ENCODE assay signal across 19 mouse cellular contexts in the genomic region with DNA sequence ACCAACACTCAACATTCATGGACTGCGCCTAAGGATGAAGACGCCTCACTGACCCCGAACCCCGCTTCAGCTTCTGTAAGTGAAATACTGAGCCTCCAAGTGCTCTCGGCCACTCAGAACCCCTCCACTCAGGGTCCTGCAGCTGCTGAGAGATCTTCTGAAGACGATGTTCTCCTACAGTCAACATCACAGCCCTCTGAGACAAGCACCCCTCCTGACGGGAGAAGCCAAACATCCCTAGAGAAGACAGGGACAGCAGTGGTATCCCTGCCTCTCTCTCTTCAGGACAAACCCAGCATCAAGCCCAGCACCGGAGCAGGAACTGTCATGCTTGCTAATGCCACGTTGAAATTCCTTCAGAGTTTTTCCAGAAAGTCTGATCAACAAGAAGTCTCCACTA. TPM values are rescaled to one million over a fixed set of nuclear protein-coding genes. Genes with fewer than 3 reads are reported as not detected.
A peak's percentile ranks its signal among the peaks of the same experiment; 100 is the strongest.
DNase-seq lines count a peak whose midpoint lies in the region; ATAC-seq lines count a peak whose summit lies in the region.
"Had no signal": no experiment of that assay in that cellular context is flagged by ENCODE, and none has a peak within 500 bp of the region (broad histone marks: within the 10 kb centered on the region; RNA-seq: fewer than 3 reads in every experiment).

No protein-coding gene starts in this region.

- no peak for ATAC-seq in forebrain, embryonic 15.5 days (replicated peaks)
- no peak for ATAC-seq in lung, embryonic 15.5 days (ENCODE audit: borderline replicate concordance, extremely low read depth, low FRiP score, low TSS enrichment)
- peak; percentile 4 to 23; a peak in 2 of 4 replicates for ATAC-seq in hematopoietic stem cell, adult 5-6 weeks (replicated peaks in 1 of 2; ENCODE audit: insufficient read depth in 1 of 2, low FRiP score in 2 of 2, low TSS enrichment in 1 of 2, low read depth in 1 of 2, poor library complexity in 2 of 2, severe bottlenecking in 2 of 2)
- 0 out of 2 replicates have a peak, but pooled peaks have one; percentile 34 for ATAC-seq in megakaryocyte-erythroid progenitor cell, adult 5-6 weeks (replicated peaks; ENCODE audit: low FRiP score, low TSS enrichment, poor library complexity, severe bottlenecking)
- ATAC-seq: intestine, embryonic 16.5 days had no signal

- H3K4me1 ChIP-seq in forebrain, embryonic 10.5 days: no peaks in the 10 kb centered on the region
- no peaks in the 10 kb centered on the region for H3K4me1 ChIP-seq in forebrain, embryonic 15.5 days
- no peaks in the 10 kb centered on the region for H3K4me1 ChIP-seq in lung, embryonic 15.5 days
- H3K4me1 ChIP-seq: heart, embryonic 12.5 days; hindbrain, embryonic 15.5 days had no signal

- H3K9me3 ChIP-seq in forebrain, embryonic 10.5 days: no peaks in the 10 kb centered on the region
- H3K9me3 ChIP-seq in forebrain, embryonic 15.5 days: no peaks in the 10 kb centered on the region
- no peaks in the 10 kb centered on the region for H3K9me3 ChIP-seq in lung, embryonic 15.5 days
- H3K9me3 ChIP-seq: heart, embryonic 12.5 days; hindbrain, embryonic 15.5 days had no signal

- DNase-seq in forebrain, embryonic 10.5 days (ENCODE audit: extremely low spot score, low spot score): no peak
- no peak for DNase-seq in lung, postnatal 36 days
- no peak for DNase-seq in layer of hippocampus, adult 18-20 months (ENCODE audit: low spot score in 2 of 2)
- DNase-seq in layer of hippocampus, postnatal 10 days (ENCODE audit: low spot score in 2 of 2): no peak
- DNase-seq: adrenal gland, adult 2 months; cerebellum, adult 9-10 months; gastrocnemius, adult 2 months; heart, postnatal 36 days; right cerebral cortex, postnatal 25 days had no signal

- H3K36me3 ChIP-seq in forebrain, embryonic 10.5 days (replicated peaks): no peaks in the 10 kb centered on the region
- no peaks in the 10 kb centered on the region for H3K36me3 ChIP-seq in forebrain, embryonic 15.5 days
- H3K36me3 ChIP-seq in lung, embryonic 15.5 days: no peaks in the 10 kb centered on the region
- H3K36me3 ChIP-seq: heart, embryonic 12.5 days; hindbrain, embryonic 15.5 days had no signal

- H3K4me3 ChIP-seq in forebrain, embryonic 10.5 days: peak overlapping the region; percentile 12
- H3K4me3 ChIP-seq in forebrain, embryonic 15.5 days: no peak overlapping the region
- peak overlapping the region; percentile 22 for H3K4me3 ChIP-seq in lung, embryonic 15.5 days
- H3K4me3 ChIP-seq: gastrocnemius, adult 2 months; heart, embryonic 12.5 days; hindbrain, embryonic 15.5 days; layer of hippocampus, adult 2 months had no signal

- no peak overlapping the region for H3K4me2 ChIP-seq in forebrain, embryonic 15.5 days (replicated peaks)
- H3K4me2 ChIP-seq in lung, embryonic 15.5 days: peak overlapping the region; percentile 28
- H3K4me2 ChIP-seq: heart, embryonic 12.5 days; hindbrain, embryonic 15.5 days had no signal

- H3K9ac ChIP-seq in forebrain, embryonic 15.5 days (replicated peaks): no peak overlapping the region
- no peak overlapping the region for H3K9ac ChIP-seq in lung, embryonic 15.5 days
- H3K9ac ChIP-seq: heart, embryonic 12.5 days; hindbrain, embryonic 15.5 days had no signal

- 88% methylated on average over 9 of the region's 9 CpGs for WGBS in forebrain, embryonic 10.5 days
- WGBS in forebrain, embryonic 15.5 days: 87% methylated on average over 9 of the region's 9 CpGs
- 55% methylated on average over 9 of the region's 9 CpGs for WGBS in lung, embryonic 15.5 days

- H3K27me3 ChIP-seq in forebrain, embryonic 10.5 days (ENCODE audit: poor library complexity, severe bottlenecking): no peaks in the 10 kb centered on the region
- no peaks in the 10 kb centered on the region for H3K27me3 ChIP-seq in forebrain, embryonic 15.5 days
- no peaks in the 10 kb centered on the region for H3K27me3 ChIP-seq in lung, embryonic 15.5 days
- H3K27me3 ChIP-seq: heart, embryonic 12.5 days; hindbrain, embryonic 15.5 days had no signal

- H3K27ac ChIP-seq in forebrain, embryonic 10.5 days: 0 out of 2 replicates have a peak overlapping the region, but pooled peaks have one; percentile 53
- no peak overlapping the region for H3K27ac ChIP-seq in forebrain, embryonic 15.5 days (replicated peaks)
- peak overlapping the region; percentile 35 for H3K27ac ChIP-seq in lung, embryonic 15.5 days
- H3K27ac ChIP-seq: gastrocnemius, adult 2 months; hindbrain, embryonic 15.5 days; kidney, postnatal 0 days; layer of hippocampus, adult 2 months; stomach, postnatal 0 days had no signal

RNA-seq across cellular contexts. Expression of a gene that starts 19.8 kb away (rescaled TPM):
- 5.4 and 5.9 TPM in 2 replicates for polyA plus RNA-seq in forebrain, embryonic 10.5 days (2016; fragmentation: Nextera tagmentation; extraction: Ambion mirVana)
- 1.6 and 1.7 TPM in 2 replicates for polyA plus RNA-seq in forebrain, embryonic 15.5 days (2015; fragmentation: Nextera tagmentation; extraction: Ambion mirVana)
- 22.0 and 22.8 TPM in 2 replicates for polyA plus RNA-seq in lung, embryonic 15.5 days (2015; fragmentation: Nextera tagmentation; extraction: Ambion mirVana)
- total RNA-seq in hematopoietic stem cell, adult 5-6 weeks (2017): 76.5 and 88.3 TPM in 2 replicates
- total RNA-seq in megakaryocyte-erythroid progenitor cell, adult 5-6 weeks (2014; fragmentation: Nextera tagmentation): 2.1 and 4.6 TPM in 2 replicates
- total RNA-seq in megakaryocyte-erythroid progenitor cell, adult 5-6 weeks (2017): 7.0 and 8.8 TPM in 2 replicates
- total RNA-seq in layer of hippocampus, adult 18-20 months (2021): not detected
- 1 to 10 TPM; 1.1 to 1.3 TPM for total RNA-seq in layer of hippocampus, postnatal 10 days (2021)
- total RNA-seq: layer of hippocampus, adult 2 months had no signal
- polyA plus RNA-seq: adrenal gland, adult 2 months had no signal

Comparison
In these comparisons a context has a peak if more than half of its experiments do, and no peak if none do; other contexts are left out.
1. ATAC-seq: peak in hematopoietic stem cell, adult 5-6 weeks (2 of 2) and megakaryocyte-erythroid progenitor cell, adult 5-6 weeks (single experiment); none in forebrain, embryonic 15.5 days (single experiment) and lung, embryonic 15.5 days (single experiment).